Mouse (Mus musculus) layer of hippocampus, adult 9-11 months (tissue): Measurements from ENCODE around the gene Slc23a2.

Source experiments
- DNase-seq: peaks from one replicate; pipeline ENCODE4 v3.0.0; 2022

Gene Slc23a2

DNA sequence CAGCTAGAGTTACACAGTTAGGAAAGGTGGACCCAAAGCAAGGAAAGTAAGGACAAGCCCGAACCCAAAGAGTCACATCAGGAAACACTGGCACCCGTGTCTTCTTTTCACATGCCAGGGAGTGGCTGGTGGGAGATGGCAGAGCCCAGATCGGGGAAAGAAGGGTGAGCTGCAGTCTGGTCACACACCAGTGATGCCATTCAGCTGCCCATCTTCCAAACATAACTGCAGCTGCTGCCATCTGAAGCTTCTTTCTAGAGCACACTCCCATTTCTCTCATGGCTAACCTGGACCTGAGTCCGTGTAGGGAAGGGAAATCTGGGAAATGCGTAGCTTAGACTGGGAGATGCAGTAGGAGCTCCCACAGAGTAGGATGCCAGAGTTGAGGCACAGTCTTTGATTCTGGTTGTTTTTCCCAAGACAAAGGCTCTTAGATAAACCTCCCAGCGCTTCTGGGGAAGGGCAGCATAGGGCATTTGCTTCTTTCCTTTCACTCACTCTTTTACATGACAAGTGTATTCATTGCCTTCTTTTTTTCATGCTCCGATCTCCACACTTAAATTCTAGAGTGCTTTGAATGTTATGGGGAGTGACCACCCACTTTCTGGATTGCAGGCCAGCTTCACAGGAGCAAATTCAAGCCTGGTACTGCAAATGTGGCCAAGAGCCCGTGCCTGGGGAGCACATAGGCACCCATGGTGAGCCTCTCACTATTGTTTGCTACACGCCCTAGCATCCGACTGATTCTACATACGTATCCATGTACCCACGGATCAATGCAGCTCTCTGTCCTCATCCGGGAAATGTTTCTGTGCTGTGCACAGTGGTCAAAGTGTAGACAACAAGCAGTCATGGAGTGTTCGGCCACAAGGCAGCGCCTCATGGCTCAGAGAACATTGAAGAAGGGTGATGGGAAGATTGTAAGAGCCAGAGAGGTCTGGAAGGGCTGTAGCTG lies 100.3 kb downstream of the Slc23a2 start:
- peak; percentile 63 for DNase-seq

DNA sequence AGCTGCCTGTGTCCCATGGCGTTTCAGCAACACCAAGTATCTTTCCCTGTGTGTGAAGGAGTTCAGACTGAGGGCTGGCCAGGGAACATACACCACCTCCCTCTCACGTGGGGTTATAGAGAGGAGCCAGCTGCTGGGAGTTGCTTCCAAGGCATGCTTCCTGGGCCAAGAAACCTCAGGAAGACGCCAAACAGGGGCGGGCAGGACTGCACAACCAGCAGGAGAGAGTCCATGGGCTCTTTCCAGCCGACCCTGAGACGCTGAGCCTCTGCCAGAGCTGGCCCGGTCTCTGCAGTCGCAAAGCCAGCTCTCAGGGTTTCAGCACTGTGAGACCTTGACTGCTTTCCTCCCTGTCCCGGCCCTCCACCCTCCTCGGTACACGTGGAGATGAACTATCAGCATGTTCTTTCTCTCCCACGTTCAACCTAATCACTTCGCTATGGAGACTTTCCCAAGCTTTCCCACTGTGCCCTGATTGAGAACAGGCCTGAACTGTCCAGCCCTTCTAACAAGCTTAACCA lies 101.7 kb downstream of the Slc23a2 start:
- peak; percentile 65 for DNase-seq

DNA sequence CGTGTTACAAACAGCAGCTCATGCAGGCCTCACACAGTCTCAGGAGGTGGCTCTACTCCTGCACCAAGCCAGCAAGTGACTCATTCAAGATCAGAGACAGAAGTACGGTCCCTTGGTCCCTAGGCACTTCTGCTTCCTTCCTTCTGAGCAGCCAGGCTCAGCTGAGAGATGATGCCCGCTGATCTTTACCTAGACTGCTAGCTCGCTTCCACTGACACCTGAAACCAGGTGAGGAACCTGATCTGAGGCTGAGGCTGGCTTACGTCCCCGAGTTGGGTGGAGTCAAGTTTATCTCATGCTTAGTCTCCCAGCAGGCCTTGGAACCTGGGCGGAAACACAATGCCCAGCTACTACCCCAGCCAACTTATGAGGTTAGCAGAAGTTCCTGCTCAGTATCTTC lies 105.0 kb downstream of the Slc23a2 start:
- DNase-seq, result no peak

DNA sequence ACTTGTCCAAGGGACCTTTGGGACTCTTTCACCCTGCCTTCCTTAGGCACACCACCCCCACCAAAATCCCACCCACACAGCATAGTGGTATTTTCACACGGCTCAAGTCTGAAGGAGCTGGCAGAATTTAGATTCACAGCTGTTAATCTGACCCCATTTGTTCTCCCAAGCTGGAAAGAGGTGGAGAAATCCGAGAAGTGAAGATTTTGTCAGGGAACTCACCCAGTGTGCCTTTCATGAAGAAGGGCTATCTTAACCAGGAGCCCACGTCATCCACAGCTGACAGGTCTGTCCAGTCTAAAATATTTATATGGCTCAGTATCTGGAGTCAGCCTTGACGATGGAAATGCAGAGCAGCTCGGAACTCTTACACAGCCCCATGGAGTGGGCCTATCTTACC lies 108.6 kb downstream of the Slc23a2 start:
- no peak for DNase-seq

DNA sequence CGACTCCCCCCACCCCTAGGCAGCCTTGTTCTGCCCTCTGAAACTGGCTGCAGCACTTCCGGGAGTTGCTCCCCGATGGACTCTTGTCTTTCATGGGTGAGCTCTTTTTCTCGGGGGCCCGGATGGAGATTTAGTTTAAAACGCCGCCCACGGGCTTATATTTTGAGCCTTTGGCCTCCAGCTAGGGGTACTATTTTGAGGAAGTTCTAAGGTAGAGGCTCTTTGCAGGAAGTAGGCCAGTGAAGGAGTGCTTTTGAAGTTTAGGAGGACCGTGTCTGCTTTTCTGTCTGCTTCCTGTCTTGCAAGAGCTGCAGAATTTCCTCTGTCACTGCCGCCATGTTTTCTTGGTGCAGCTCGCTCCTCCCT lies 109.5 kb downstream of the Slc23a2 start:
- DNase-seq, result no peak

DNA sequence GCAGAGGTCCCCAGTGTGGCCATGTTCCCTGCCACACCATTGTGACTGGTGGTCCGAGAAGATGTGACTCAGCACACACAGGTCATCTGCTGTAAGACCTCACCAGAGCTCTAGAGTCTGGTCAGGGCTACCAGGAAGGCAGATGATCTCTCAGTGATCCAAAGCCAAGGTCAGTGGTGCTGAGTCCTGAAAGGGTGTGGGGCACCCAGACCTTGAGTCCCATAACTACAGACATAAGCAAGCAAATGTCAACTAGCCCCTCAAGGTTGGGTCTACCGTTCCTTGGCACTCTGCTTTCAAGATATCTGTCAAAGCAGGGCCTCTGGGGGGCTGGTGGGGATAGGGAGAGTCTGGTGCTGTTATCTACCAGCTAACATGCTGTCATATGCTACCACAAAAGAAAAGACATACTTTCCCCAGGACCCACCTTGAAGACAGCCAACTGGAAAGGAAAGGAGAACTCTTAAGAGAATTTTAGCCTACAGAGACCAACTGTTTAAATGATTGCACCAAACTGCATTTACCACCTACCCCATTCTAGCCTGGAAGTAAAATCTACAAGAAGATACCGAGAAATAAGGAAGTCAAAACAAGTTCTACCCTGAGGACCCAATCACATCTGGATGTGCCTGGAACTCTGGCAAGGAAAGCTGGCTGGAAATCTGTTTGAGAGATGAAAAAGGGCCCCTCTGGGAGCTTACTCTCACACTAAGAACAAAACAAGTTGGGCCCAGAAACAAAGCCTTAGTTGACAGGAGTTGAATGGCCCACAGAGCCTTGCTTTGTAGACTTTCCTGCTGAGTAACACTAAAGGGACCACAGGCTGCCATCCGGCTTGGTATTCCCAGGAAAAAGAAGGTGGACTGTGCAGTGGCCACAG lies 110.1 kb downstream of the Slc23a2 start:
- DNase-seq, result no peak

DNA sequence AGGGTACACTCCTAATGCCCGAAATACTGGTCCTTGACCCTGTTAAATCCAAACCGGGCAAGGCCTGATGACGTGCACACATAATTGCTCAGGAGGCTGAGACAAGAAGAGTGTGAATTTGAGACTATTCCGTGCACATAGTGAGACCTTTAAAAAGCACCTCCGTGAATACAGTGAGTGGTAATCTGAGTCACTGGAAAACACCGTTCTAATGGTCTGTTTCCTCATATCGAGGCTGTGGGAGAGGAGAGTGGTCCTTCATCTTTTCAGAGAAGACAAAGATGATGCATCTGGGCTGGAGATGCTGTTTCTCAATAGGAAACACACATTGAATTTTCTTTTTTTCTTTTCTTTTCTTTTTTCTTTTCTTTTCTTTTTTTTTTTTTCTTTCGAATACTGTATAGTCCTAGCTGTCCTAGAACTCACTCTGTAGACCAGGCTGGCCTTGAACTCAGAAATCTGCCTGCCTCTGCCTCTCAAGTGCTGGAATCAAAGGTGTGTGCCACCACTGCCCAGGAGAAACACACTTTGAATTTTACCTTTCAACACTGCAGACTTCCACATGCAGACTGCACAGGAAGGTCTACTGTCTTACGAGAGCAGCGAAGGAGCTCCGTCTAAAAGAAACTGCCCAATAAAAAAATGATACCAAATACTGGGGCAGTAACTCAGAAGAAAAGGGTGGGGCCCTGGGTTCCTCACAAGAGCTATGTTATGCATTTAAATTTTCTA lies 113.4 kb downstream of the Slc23a2 start:
- no peak for DNase-seq

DNA sequence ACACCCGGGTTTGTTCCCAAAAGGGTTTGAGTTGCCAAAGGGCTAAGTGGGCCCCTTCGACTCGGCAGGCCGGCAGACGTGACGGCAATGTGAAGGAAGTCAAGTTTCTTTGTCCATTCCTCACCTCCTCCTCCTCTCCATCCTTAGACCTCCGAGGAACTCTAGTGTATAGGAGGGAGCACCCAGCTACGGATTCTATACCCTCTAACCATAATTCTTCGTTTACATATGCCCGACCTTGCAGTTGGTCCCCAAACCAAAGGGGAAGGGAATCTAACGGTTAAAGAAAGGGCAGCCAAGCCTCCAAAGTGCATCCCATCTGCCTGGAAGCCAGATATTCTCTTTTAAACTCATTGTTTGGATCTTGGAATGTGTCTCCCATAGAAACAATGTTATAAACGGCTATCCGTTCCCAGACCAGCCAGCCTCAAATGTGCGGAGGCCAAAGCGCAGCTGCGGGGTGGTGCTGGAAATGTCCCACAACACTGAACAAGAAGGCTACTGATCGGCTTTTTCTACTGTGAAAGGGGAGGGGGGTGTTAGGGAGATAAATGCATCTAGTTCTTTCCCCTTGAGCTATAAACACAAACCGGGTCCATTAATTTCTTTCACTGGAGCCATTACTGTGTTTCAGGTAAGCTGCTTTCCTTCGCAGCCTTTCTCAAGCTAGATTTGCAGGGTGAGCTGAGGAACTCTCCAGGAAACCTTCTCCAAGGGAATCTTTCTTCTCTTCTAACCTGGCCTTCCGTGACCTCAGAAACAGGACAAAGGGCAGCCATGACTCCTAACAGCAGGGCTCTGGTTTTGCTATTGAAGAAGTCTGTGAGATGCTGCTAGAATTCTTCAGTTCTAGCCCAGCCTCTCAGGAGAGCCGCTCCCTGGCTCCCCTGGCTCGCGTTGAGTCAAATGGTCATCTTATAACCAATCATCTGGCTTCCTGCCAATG lies 114.2 kb downstream of the Slc23a2 start:
- DNase-seq, result peak; percentile 71

DNA sequence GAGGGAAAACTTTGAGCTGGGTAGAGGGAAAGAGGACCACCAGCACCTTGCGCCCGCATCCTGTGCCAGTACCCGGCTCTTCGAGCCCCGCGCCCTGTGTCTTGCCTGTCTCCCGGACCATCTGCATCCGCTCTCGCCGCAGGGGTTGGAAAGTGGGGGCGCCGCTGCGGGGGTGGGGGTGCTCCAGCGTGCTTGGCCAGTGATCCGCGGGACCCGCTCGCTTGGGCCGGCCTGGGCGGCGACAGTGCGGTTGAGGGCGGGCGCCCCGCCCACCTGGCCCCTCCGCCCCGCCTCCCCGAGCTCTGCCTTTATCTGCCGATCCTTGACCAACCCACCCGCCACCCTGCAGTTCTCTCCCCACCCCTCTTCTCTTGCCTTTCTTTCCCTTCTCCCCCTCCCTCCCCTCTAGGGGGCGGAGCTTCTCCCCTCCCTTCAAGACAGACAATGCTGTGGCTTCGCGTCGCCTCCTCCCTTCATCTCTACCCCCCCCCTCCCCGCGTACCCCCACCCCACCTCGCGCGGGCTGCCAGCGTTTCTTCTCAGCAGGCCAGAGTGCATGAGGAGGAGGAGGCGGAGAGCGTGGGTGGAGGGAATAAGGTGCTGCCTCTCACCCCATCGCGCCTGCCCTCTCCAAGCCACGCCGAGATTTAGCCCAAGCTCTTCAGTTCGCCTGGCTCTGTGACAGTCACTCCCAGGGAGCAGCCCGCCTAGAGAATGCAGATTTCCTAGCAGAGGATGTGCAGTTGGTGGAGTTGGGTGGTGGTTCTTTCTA lies 115.1 kb downstream of the Slc23a2 start, which contains the start of gene Rassf2:
Gene Rassf2 (minus strand): TSS at position 613 of the 772 bp plus-strand sequence.
- peak; percentile 95 for DNase-seq

DNA sequence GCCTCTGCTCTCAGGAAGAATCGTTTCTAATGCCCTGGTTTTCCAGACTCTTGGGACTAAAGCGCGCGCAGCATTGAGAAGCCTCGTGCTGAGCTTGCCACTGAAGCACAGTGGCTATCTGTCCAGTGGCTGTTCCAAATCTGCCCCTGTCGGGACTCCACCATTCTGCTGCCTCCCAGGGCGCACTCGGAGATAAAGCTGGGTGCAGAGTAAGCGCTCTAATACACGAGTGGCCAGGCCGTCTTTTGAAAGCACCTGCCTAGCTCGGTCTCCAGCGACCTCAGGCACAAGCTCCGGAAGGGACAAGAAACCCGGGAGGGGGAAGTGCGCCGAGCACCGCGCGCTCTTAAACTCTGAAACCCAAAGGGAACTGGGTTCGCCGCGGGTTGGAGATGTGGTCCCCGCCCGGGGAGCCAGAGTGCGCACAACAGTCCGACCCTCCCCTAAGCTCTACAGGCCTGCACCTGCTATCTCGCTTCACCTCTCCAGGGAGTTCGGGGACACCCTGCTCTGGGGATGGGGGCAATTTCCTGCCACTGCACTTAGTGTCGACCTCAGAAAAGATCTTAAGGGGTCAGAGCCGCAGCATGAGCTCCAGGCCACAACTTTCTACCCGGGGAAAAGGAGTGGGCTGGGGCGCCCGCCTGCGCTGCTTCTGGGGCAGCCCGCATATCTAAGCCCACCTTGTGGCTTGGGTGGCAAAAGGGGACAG lies 115.9 kb downstream of the Slc23a2 start:
- peak; percentile 58 for DNase-seq

DNA sequence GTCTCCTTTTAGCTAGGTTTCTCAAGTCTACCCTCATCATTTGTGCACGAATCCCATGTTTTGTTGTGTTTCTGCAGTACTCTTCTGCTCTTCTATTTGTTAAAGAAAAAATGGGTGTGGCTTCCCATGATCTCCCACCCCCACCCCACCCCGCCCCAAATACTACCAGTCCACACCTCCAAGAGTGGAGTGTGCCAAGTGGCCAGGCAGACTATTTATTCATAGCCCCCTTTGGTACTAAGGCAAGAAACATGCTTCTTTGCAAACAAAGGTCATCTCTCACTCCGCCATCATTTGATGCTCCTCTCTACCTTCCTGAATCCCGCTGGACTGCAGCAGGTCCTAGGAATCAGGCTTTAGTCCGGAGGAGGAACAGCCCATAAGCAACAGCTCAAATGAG lies 116.8 kb downstream of the Slc23a2 start:
- no peak for DNase-seq

DNA sequence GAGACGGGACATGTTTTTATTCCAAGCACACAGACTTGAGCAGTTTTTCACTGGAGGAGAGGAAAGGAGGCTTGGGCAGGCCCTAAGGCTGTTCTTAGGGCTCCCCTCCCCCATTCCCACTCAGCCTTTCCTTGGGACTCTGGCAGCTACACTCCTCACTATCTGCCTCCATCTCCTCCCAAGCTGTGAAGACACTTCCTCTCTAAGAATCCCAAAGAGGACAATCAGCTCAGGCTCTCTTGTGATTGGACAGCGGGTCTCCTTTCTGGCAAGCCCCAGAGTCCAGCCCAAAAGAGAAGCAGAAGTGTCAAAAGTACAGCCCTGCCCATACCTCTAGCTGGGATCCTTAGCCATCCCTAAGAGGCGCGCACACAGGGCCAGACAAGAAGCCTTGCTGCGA lies 117.5 kb downstream of the Slc23a2 start:
- DNase-seq, result peak; percentile 63

DNA sequence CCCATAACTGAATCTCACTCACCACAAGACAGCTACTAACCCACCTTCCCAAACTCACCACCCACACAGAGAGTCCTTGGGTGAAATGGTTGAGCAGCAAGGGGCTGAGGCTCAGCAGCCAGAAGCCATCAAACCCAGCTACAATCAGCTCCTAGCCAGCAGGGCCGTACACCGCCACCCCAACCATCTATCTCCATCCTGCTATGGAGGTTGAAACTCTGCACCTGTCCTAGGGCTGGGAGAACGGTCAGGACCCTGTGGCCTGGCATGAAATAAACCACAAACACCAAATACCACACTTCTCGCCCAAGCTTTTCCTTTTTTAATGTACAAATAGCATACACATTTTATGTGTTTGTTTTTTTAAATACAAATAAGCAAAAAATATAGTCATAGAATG lies 120.9 kb downstream of the Slc23a2 start:
- no peak for DNase-seq

DNA sequence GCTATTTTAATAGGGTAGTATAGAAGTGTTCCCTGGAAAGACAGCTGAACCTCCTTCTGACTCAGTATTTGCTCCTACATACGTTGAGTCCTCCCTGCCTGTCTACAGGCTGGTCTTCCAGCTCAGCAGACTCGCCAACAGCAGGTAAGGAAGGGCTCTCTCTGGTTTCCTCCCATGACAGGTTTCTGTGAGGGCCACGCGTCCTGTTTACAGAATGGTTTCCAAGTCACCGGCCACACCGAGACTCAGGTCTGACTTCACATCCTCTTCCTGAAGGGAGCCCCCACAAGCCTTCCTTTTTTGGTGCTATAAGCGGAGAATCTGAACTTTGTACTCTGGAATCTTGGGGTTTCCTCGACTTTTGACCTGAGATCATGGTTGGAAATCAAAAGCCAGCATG lies 122.3 kb downstream of the Slc23a2 start:
- DNase-seq, result no peak

DNA sequence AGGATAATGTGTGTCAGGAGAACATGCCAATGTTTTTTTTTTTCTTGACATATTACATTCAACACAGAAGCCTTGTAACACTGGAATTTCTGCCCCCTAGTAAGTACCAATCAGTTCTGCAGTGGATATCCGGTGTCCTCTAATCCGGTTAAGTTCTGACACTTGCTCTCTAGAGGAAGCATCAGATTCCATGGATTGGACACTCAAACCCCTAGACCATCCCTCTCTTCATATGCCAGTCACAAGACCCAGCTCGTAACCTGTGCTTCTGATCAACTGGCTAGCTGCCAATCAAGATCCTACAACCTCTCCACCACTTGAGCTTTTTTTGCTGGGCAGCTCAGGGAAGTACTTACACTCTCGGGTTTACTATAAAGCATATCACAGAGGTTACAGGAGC lies 123.3 kb downstream of the Slc23a2 start:
- DNase-seq, result no peak

DNA sequence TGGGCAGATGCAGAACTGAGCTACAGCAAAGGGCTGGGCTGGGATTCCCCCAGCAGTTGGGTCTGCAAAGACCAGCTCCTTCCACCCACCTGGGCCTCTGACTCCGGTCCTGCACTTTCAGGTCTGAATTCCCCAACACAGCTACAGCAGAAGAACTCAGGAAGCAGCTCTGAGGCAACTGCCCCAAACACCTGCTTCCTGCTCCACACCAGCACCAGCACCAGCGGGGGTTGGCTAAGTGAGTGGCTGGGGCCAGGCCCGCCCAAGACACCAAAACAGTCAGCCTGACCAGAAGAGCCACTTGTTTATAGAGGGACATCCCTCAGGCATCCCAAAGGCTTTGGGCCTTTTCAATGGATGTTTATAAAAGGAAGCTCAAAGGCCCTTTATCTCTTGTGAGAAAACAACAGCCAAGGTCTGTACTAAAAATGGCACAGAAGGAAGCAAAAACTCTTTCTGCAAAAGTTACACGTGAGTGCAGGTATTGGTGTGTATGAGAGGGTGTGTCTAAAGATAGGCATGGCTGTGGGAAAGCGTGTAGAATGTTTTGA lies 123.8 kb downstream of the Slc23a2 start:
- DNase-seq, result no peak

DNA sequence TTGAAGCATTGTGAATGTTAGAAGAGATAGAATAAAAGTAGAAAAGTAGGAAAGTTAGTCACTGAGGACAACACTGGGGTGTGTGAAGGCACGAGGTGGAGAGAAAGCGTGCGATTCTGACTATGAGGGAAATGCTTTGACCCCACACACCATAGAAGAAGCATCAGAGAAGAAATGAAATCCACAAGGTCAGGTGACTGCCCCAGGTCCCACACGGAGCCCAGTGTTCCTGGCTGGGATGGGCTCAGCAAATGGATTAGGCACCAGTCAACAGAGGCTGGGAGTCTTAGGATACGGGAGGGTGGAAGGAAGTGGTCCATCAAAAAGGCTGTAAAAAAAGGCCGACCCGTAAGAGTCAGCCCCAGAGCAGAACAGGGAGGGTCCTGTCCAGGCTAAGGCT lies 124.5 kb downstream of the Slc23a2 start:
- no peak for DNase-seq

DNA sequence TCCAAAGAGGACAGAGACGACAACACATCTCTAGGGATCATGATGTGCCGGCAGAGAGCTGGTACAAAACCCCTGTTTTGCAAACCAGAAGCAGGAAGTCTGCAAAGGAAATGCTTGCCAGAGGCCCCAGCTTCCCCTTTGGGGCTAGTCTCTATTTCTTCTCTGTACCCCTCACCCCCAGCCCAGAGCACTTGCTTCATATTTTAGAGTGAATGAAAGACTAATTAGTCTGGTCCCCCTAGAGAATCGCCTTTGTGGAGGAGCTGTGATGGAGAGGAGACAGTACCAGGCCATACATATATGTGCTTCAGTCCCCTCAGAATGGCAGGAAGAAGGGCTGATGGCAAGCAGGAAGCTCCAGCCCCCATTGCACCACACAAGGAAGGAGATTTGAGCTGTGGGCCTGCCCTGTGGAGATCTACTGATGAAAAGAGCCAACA lies 125.5 kb downstream of the Slc23a2 start:
- DNase-seq, result peak; percentile 69

DNA sequence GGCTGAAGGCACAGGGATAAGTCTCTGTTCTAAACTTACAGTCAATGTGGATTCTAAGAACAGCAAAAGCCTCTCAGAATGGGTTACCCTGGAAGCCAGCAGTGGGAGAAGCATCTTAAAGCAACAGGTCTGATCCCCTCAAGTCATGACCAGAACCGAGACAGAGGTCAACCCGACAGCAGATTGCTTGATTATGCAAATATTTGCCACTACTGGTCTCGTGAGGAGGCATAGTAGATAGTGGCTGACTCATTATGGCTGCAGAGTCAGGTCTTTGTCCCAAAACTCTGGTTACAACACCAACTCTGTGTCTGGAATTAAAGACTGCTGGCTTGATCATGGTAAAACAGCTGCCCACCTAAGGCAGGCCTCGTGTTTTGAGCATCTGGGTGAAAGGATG lies 126.8 kb downstream of the Slc23a2 start:
- DNase-seq, result no peak

DNA sequence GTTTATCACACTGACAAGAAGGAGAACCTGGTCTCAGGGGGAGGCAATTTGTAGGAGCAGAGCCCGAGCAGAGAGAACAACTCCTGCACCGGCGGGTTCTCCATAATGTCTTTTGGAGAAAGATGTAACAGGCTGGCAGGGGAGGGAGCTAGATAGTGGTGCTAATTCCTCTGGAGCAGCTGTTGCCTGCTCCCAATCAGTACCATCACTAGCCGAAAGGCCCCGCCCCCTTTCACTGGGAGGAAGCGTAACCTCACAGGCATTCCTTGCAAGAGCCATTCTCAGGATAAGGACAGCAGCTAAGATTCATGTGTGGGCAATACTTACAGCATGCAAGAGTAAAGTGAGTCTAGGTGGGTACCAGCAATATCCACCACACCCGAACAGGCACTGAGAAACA lies 127.3 kb downstream of the Slc23a2 start:
- DNase-seq, result no peak
